31 mouse cellular contexts compared by ENCODE assay signal in the genomic region with DNA sequence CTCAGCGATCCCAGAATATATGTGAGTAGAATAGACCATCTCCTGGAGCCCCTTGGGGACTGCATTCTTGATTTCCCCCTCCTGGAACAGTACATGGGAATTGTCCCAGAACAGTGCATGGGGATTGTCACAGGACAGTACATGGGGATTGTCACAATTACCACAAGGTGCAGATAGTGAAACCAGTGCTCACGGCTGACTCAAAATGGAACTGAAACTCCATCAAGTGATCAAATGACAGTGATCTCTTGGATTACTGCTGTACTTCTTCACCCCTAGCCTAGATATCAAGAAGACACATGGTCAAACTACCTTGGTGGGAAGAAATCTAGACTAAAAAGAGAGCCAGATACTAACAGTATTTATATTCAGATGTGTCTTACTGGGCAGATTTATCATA. TPM values are rescaled to one million over a fixed set of nuclear protein-coding genes. Genes with fewer than 3 reads are reported as not detected.
"Had no signal": no experiment of that assay in that cellular context is flagged by ENCODE, and none has a peak within 500 bp of the region (broad histone marks: within the 10 kb centered on the region; RNA-seq: fewer than 3 reads in every experiment).

No protein-coding gene starts in this region.

- H3K4me3 ChIP-seq: limb, embryonic 12.5 days; limb, embryonic 15.5 days; megakaryocyte, embryonic 14.5 days; midbrain, embryonic 10.5 days; midbrain, embryonic 13.5 days; myocyte; stomach, embryonic 15.5 days had no signal

- H3K27ac ChIP-seq: limb, embryonic 12.5 days; limb, embryonic 15.5 days; liver, embryonic 14.5 days; midbrain, embryonic 10.5 days; midbrain, embryonic 13.5 days; stomach, embryonic 15.5 days had no signal

- H3K9me3 ChIP-seq: limb, embryonic 12.5 days; limb, embryonic 15.5 days; megakaryocyte, embryonic 14.5 days; midbrain, embryonic 10.5 days; midbrain, embryonic 13.5 days; stomach, embryonic 15.5 days had no signal

- H3K27me3 ChIP-seq: limb, embryonic 12.5 days; limb, embryonic 15.5 days; megakaryocyte, embryonic 14.5 days; midbrain, embryonic 13.5 days; stomach, embryonic 15.5 days had no signal

- H3K9ac ChIP-seq: limb, embryonic 12.5 days; limb, embryonic 15.5 days; liver, embryonic 14.5 days; liver, postnatal 0 days; lung, embryonic 14.5 days; midbrain, embryonic 13.5 days; stomach, embryonic 15.5 days had no signal

- H3K4me2 ChIP-seq: limb, embryonic 12.5 days; limb, embryonic 15.5 days; liver, embryonic 11.5 days; lung, embryonic 14.5 days; midbrain, embryonic 13.5 days; stomach, embryonic 15.5 days had no signal

- DNase-seq: kidney, adult 9 months; kidney, postnatal 14 days; kidney, postnatal 4 days; left cerebral cortex, postnatal 4 days; liver, postnatal 0 days; lung, embryonic 14.5 days; lung, postnatal 36 days; thymus, adult 18-20 months; thymus, postnatal 36 days had no signal

- H3K4me1 ChIP-seq: limb, embryonic 12.5 days; limb, embryonic 15.5 days; megakaryocyte, embryonic 14.5 days; midbrain, embryonic 10.5 days; midbrain, embryonic 13.5 days; stomach, embryonic 15.5 days had no signal

- H3K36me3 ChIP-seq: limb, embryonic 12.5 days; limb, embryonic 15.5 days; midbrain, embryonic 10.5 days; midbrain, embryonic 13.5 days; stomach, embryonic 15.5 days had no signal

- ATAC-seq: liver, postnatal 0 days; lung, postnatal 0 days; midbrain, embryonic 13.5 days; midbrain, embryonic 16.5 days had no signal

RNA-seq across cellular contexts. Expression of gene Khdc1b, which starts 42.3 kb away (rescaled TPM):
- total RNA-seq: layer of hippocampus, adult 18-20 months; layer of hippocampus, postnatal 14 days; left cerebral cortex, adult 8-10 months; left cerebral cortex, postnatal 14 days; left cerebral cortex, postnatal 4 days had no signal
- polyA plus RNA-seq: kidney, embryonic 16.5 days; limb, embryonic 15.5 days; liver, embryonic 11.5 days; liver, embryonic 14.5 days; liver, postnatal 0 days; lung, postnatal 0 days; midbrain, embryonic 10.5 days; myocyte; neural tube, embryonic 11.5 days; small intestine, adult 2 months; testis, adult 2 months; urinary bladder, adult 2 months had no signal

RNA-seq across cellular contexts. Expression of gene Khdc1c, which starts 57.5 kb away (rescaled TPM):
- total RNA-seq: layer of hippocampus, adult 18-20 months; layer of hippocampus, postnatal 14 days; left cerebral cortex, adult 8-10 months; left cerebral cortex, postnatal 14 days; left cerebral cortex, postnatal 4 days had no signal
- polyA plus RNA-seq: kidney, embryonic 16.5 days; limb, embryonic 12.5 days; limb, embryonic 15.5 days; liver, embryonic 11.5 days; liver, embryonic 14.5 days; liver, postnatal 0 days; lung, embryonic 14.5 days; lung, postnatal 0 days; midbrain, embryonic 10.5 days; midbrain, embryonic 13.5 days; midbrain, embryonic 16.5 days; myocyte; neural tube, embryonic 11.5 days; neural tube, embryonic 14.5 days; small intestine, adult 2 months; spleen, adult 2 months; stomach, embryonic 15.5 days; testis, adult 2 months had no signal
